Mouse (Mus musculus) colon, adult 2 months (tissue): ENCODE results near the gene Wnt3. TPM values are rescaled to one million over a fixed set of nuclear protein-coding genes. Genes with fewer than 3 reads are reported as not detected.

ENCODE experiments used
- polyA plus RNA-seq: library from polyadenylated mRNA; depleted of rRNA; stranded (reverse); fragments of >200 nt; gene quantifications from 2 replicates; pipeline ENCODE4 v1.2.3, GENCODE M21; 2012; rRNA removed

The Wnt3 gene
- 0.03 TPM in 1 of 2 replicates, not detected in the other for polyA plus RNA-seq

GRCm38 (mm10) chr11:103773387-103774227 lies at the start of gene Wnt3:
Gene Wnt3, plus strand, starts transcription at chr11:103774150.

GRCm38 (mm10) chr11:103749306-103750089 lies 24.5 kb upstream of the Wnt3 start, which contains the start of gene Wnt9b:
Gene Wnt9b, minus strand, starts transcription at chr11:103749821.

Other genes starting within 250 kb of the Wnt3 start
- not detected in 2 replicates for gene Gm884, start 153.0 kb upstream of the Wnt3 start, polyA plus RNA-seq
- gene Lyzl6, start 135.3 kb upstream of the Wnt3 start, polyA plus RNA-seq, result not detected in 2 replicates
- gene Rprml, start 124.6 kb upstream of the Wnt3 start, polyA plus RNA-seq, result 3.3 and 3.4 TPM in 2 replicates
- 37.7 and 43.3 TPM in 2 replicates for gene Gosr2, start 76.3 kb upstream of the Wnt3 start, polyA plus RNA-seq
- 0.02 TPM in 1 of 2 replicates, not detected in the other for gene Wnt9b, start 24.3 kb upstream of the Wnt3 start, polyA plus RNA-seq
- gene Nsf, start 179.9 kb downstream of the Wnt3 start, polyA plus RNA-seq, result 25.6 and 31.5 TPM in 2 replicates
- 4.6 and 5.0 TPM in 2 replicates for gene Arf2, start 192.6 kb downstream of the Wnt3 start, polyA plus RNA-seq